Comparison of ENCODE assay signal across 12 mouse cellular contexts in the genomic region with DNA sequence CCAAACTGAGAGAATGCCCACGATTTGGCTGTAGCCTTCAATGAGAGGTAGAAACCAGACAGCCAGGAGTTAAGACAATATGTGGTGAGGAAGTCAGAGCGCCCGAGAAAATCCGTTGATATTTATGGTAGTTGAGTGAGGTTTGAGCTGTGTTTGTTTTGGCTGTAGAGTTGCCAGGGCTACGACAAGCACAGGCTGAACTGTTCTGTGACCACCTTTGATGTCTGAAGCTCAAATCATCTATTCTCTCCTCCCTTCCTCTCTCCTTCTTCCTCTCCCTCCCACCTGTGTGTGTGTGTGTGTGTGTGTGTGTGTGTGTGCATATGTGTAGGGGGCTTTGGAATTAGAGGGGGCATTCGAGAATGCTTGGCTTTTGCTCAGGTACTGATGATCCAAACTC. TPM values are rescaled to one million over a fixed set of nuclear protein-coding genes. Genes with fewer than 3 reads are reported as not detected.
DNase-seq lines count a peak whose midpoint lies in the region; ATAC-seq and TF ChIP-seq lines count a peak whose summit lies in the region.
"Had no signal": no experiment of that assay in that cellular context is flagged by ENCODE, and none has a peak within 500 bp of the region (broad histone marks: within the 10 kb centered on the region; RNA-seq: fewer than 3 reads in every experiment).

No protein-coding gene starts in this region.

- H3K4me3 ChIP-seq in hindbrain, embryonic 14.5 days (replicated peaks; ENCODE audit: low read length), result no peak overlapping the region
- H3K4me3 ChIP-seq in hindbrain, postnatal 0 days (ENCODE audit: low read length), result no peak overlapping the region
- H3K4me3 ChIP-seq: hindbrain, embryonic 10.5 days; left cerebral cortex, adult 2 months; megakaryocyte, embryonic 14.5 days had no signal

- no peak overlapping the region for H3K4me2 ChIP-seq in hindbrain, embryonic 14.5 days (replicated peaks)
- no peak overlapping the region for H3K4me2 ChIP-seq in hindbrain, postnatal 0 days (ENCODE audit: low read depth, low read length)

- H3K9me3 ChIP-seq in hindbrain, embryonic 14.5 days (ENCODE audit: control insufficient read depth, low read length), result no peaks in the 10 kb centered on the region
- H3K9me3 ChIP-seq in hindbrain, postnatal 0 days (ENCODE audit: low read length), result no peaks in the 10 kb centered on the region
- H3K9me3 ChIP-seq: hindbrain, embryonic 10.5 days; megakaryocyte, embryonic 14.5 days had no signal

- H3K27me3 ChIP-seq in hindbrain, embryonic 14.5 days (ENCODE audit: control insufficient read depth, insufficient read depth, low read length), result no peaks in the 10 kb centered on the region
- no peaks in the 10 kb centered on the region for H3K27me3 ChIP-seq in hindbrain, postnatal 0 days (ENCODE audit: insufficient read depth, low read length)

- no peak for TF ChIP-seq CTCF in hindbrain, postnatal 0 days (IDR thresholded peaks at IDR 0.05; ENCODE audit: low read depth)

- no peak overlapping the region; the same call in 1 of the 2 replicates for H3K9ac ChIP-seq in hindbrain, embryonic 14.5 days
- no peak overlapping the region for H3K9ac ChIP-seq in hindbrain, postnatal 0 days (replicated peaks; ENCODE audit: low read length)

- no peaks in the 10 kb centered on the region for H3K36me3 ChIP-seq in hindbrain, embryonic 14.5 days (replicated peaks; ENCODE audit: control insufficient read depth, insufficient read depth)
- H3K36me3 ChIP-seq in hindbrain, postnatal 0 days (ENCODE audit: insufficient read depth, low read length), result no peaks in the 10 kb centered on the region
- H3K36me3 ChIP-seq: hindbrain, embryonic 10.5 days had no signal

- WGBS in hindbrain, embryonic 14.5 days, result 68% methylated on average over 6 of the region's 6 CpGs
- WGBS in hindbrain, postnatal 0 days, result 61% methylated on average over 6 of the region's 6 CpGs

- ATAC-seq in hindbrain, embryonic 14.5 days (ENCODE audit: low FRiP score), result 0 out of 2 replicates have a peak, but pooled peaks have one; percentile 12
- no peak for ATAC-seq in hindbrain, postnatal 0 days
- peak; percentile 88 for ATAC-seq in activated CD4-positive, CD25-positive, alpha-beta regulatory T cell, adult 4 months

- no peak overlapping the region for H3K27ac ChIP-seq in hindbrain, embryonic 14.5 days
- H3K27ac ChIP-seq in hindbrain, postnatal 0 days, result no peak overlapping the region
- H3K27ac ChIP-seq: hindbrain, embryonic 10.5 days; left cerebral cortex, adult 2 months had no signal

- no peaks in the 10 kb centered on the region for H3K4me1 ChIP-seq in hindbrain, embryonic 14.5 days (replicated peaks; ENCODE audit: control insufficient read depth, insufficient read depth, low read length)
- no peaks in the 10 kb centered on the region for H3K4me1 ChIP-seq in hindbrain, postnatal 0 days (ENCODE audit: insufficient read depth, low read length)

- DNase-seq in hindbrain, embryonic 14.5 days (ENCODE audit: low spot score), result no peak
- DNase-seq in hindbrain, postnatal 0 days (ENCODE audit: low spot score), result no peak
- DNase-seq in lung, postnatal 10 days, result peak; percentile 37
- no peak for DNase-seq in lung, postnatal 4 days
- DNase-seq in naive thymus-derived CD4-positive, alpha-beta T cell, adult 2 months (ENCODE audit: low read depth), result peak; percentile 92
- DNase-seq in MN1 (ENCODE audit: low spot score), result no peak
- DNase-seq: kidney, postnatal 36 days; retina, postnatal 1 day had no signal

RNA-seq across cellular contexts. Expression of a gene that starts 19.5 kb away (rescaled TPM):
- polyA plus RNA-seq in hindbrain, embryonic 14.5 days (2014; fragmentation: Nextera tagmentation; extraction: Ambion mirVana), result 377 and 384 TPM in 2 replicates
- total RNA-seq in hindbrain, postnatal 0 days (2014; rRNA removed), result 132 and 143 TPM in 2 replicates
- polyA plus RNA-seq in hindbrain, postnatal 0 days (2015; fragmentation: Nextera tagmentation; extraction: Ambion mirVana), result 265 and 271 TPM in 2 replicates
- polyA plus RNA-seq in activated CD4-positive, CD25-positive, alpha-beta regulatory T cell, adult 4 months (2017; shearing (Covaris generic)), result 100 to 1,000 TPM; 204 to 221 TPM

RNA-seq across cellular contexts. Expression of a gene that starts 34.7 kb away (rescaled TPM):
- 27.4 and 30.9 TPM in 2 replicates for polyA plus RNA-seq in hindbrain, embryonic 14.5 days (2014; fragmentation: Nextera tagmentation; extraction: Ambion mirVana)
- total RNA-seq in hindbrain, postnatal 0 days (2014; rRNA removed), result 16.1 and 17.7 TPM in 2 replicates
- 29.6 and 29.8 TPM in 2 replicates for polyA plus RNA-seq in hindbrain, postnatal 0 days (2015; fragmentation: Nextera tagmentation; extraction: Ambion mirVana)
- 10 to 100 TPM; 31.3 to 33.8 TPM for polyA plus RNA-seq in activated CD4-positive, CD25-positive, alpha-beta regulatory T cell, adult 4 months (2017; shearing (Covaris generic))

RNA-seq across cellular contexts. Expression of a gene that starts 59.4 kb away (rescaled TPM):
- polyA plus RNA-seq in hindbrain, embryonic 14.5 days (2014; fragmentation: Nextera tagmentation; extraction: Ambion mirVana), result 13.5 and 18.9 TPM in 2 replicates
- total RNA-seq in hindbrain, postnatal 0 days (2014; rRNA removed), result 16.6 and 17.1 TPM in 2 replicates
- 29.2 and 29.4 TPM in 2 replicates for polyA plus RNA-seq in hindbrain, postnatal 0 days (2015; fragmentation: Nextera tagmentation; extraction: Ambion mirVana)
- polyA plus RNA-seq in activated CD4-positive, CD25-positive, alpha-beta regulatory T cell, adult 4 months (2017; shearing (Covaris generic)), result 1 to 10 TPM; 2.6 to 3.4 TPM

Comparison
In these comparisons a context has a peak if more than half of its experiments do, and no peak if none do; other contexts are left out.
1. DNase-seq: peak in lung, postnatal 10 days (single experiment) and naive thymus-derived CD4-positive, alpha-beta T cell, adult 2 months (single experiment); none in hindbrain, embryonic 14.5 days (single experiment), hindbrain, postnatal 0 days (single experiment), lung, postnatal 4 days (0 of 2) and MN1 (single experiment).